Mouse (Mus musculus): ENCODE results near the gene Vat1. TPM values are rescaled to one million over a fixed set of nuclear protein-coding genes. Genes with fewer than 3 reads are reported as not detected.

The Vat1 gene
- polyA plus RNA-seq, 1 experiment, result 396 TPM

DNA sequence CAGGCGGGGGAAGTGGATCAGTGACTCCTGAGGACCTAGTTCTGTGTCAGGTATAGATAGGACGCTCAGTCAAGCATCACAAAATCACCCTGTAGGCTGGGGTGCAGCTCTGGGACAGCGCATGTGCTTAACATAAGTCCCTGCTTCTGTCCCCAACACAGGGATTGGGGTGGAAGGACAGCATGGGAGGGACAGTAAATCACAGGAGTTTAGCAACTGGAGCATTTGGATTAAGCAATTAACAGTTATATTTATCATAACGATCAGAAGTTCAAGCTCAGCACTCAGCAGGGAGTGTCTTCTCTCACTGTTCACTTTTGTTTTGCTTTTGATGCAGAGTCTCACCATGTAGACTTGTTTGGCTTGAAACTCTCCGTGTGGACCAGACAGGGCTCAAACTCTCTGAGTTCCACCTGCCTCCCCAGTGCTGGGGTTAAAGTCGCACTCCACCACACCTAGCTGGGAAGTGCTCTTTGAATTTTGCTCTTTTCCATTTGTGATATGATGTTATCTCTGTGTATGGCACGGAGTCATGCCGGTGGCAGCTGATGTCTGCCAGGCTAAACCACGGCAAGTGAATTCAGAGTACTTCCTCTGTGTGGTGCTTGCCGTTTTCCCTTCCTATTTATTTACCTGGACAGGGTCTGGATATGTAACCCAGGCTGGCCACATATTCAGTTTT, 13.8 kb downstream of the Vat1 start:
- TF ChIP-seq GATA1 (IDR thresholded peaks at IDR 0.05; ENCODE audit: low read length), result no peak

- TF ChIP-seq GATA1 (IDR thresholded peaks at IDR 0.05; ENCODE audit: low read length), result no peak
Measured at GRCm38 (mm10) chr11:101451536-101451935, 14.5 kb downstream of the Vat1 start.

GRCm38 (mm10) chr11:101450394-101450793, 15.6 kb downstream of the Vat1 start:
- no peak for TF ChIP-seq GATA1 (IDR thresholded peaks at IDR 0.05; ENCODE audit: low read length)

DNA sequence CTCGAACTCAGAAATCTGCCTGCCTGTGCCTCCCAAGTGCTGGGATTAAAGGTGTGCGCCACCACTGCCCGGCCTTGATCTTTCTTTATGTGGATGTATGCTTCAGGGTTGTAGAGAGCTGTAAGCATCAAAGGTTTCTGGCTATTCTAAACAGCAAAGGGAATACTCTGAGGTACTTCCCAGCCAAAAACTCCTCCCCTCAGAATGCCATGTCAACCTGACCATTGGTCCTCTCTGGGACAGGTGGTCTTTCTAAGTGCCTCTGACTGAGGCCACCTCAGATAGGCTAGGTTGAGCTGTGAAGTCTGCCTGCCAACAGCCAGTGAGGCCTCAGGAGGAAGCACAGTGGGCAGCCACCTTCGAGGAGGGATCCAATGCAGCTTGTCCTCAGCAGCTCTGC, 17.1 kb downstream of the Vat1 start:
- no peak for TF ChIP-seq GATA1 (IDR thresholded peaks at IDR 0.05; ENCODE audit: low read length)

DNA sequence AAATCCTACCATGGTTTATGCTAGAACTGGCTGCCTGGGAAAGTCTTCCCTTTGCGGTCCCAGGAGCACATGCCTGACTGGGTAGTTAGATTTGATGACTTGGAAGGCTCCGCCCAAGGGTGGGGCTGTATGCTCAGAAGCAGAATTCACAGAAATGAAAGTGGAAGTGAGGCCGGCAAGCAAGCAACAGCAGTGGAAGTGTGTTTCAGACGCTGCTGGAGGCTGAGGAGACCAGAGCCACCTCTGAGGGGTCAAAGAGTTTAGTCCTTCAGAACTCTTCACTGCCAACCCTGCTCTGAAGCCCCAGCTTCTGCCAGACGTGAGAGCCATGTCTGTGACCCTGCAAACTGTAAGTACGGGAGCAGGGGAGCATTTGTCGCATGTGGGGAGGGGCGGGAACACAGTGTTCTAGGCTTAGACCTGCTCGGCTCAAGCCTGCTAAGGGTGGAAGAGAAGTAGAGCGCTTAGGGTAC, 17.7 kb downstream of the Vat1 start, which contains the start of gene Ifi35:
TSS of gene Ifi35 (plus strand) at position 134 of the 473 bp plus-strand sequence.
- TF ChIP-seq GATA1 (IDR thresholded peaks at IDR 0.05; ENCODE audit: low read length), result no peak

DNA sequence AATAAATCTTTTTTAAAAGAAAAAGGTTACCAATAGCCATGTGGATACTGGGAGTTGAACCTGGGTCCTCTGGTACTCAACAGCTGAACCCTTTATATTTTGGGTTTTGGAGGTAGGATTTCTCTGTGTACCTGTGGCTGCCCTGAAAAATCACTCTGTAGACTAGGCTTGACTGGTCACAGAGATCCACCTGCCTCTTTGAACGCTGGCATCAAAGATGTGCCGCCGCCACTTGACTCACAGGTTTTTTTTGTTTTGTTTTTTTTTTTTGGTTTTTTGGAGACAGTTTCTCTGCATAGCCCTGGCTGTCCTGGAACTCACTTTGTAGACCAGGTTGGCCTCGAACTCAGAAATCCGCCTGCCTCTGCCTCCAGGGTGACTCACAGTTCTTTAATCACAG, 18.2 kb downstream of the Vat1 start:
- no peak for TF ChIP-seq GATA1 (IDR thresholded peaks at IDR 0.05; ENCODE audit: low read length)

DNA sequence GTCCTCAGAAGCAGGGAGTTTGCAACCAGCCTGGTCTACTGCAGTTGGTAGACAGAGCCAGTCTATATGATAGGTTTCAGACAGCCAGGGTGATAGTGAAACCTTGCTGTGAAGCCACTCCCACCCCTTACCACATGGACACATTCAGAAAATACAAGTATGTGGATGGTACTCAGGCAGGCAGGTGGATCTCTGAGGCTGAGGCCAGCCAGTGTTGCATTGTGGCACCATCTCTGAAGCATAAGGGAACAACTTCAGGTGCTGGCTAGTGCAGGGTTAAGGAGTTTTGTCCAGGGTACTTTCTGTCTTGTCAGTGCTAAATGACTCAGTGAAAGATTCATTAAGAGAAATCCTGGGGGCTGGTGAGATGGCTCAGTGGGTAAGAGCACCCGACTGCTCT, 19.7 kb downstream of the Vat1 start:
- TF ChIP-seq GATA1 (IDR thresholded peaks at IDR 0.05; ENCODE audit: low read length), result no peak

DNA sequence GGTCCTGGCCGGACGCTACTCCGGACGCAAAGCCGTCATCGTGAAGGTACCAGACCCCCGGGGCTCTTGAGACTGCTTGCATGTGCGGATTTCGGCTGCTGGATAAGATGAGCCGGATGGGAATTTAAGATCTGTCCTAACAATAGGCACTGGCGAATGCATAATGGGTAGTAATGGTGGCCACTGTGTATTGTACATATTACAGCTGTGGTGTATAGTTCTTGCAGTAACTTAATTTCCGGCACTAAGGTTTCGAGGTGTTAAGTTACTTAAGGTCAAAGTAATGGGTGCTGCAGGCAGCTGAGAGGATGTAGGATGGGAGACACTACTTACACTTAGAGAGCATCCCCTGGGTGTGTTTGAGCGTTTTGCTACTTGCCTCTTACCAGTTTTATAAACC, 23.3 kb downstream of the Vat1 start:
- no peak for TF ChIP-seq GATA1 (IDR thresholded peaks at IDR 0.05; ENCODE audit: low read length)

- no peak for TF ChIP-seq GATA1 (IDR thresholded peaks at IDR 0.05; ENCODE audit: low read length)
Measured at GRCm38 (mm10) chr11:101442127-101442693, 23.8 kb downstream of the Vat1 start, which contains the start of gene Rpl27. TSS of gene Rpl27 (plus strand) at chr11:101442298.

- no peak for TF ChIP-seq GATA1 (IDR thresholded peaks at IDR 0.05; ENCODE audit: low read length)
Measured at GRCm38 (mm10) chr11:101436916-101437315, 29.1 kb downstream of the Vat1 start.

DNA sequence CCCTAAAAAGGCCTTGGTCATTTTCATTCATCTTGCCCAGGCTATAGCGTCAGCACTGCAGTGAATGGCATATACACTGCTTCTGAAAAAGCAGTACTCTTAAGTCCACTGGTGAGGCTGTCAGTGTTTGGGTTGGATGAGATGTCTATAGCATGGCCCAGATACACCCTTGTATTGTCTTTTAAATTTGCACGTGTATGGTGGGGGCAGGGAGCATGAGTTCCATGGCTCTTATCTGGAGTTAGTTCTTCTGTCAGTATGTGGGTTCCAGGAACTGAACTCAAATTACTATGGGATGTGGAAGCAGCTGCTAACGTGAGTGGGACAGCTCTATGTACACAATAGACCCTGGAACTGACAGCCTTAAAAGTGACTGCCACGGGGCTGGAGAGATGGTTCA, 30.2 kb downstream of the Vat1 start:
- no peak for TF ChIP-seq GATA1 (IDR thresholded peaks at IDR 0.05; ENCODE audit: low read length)

DNA sequence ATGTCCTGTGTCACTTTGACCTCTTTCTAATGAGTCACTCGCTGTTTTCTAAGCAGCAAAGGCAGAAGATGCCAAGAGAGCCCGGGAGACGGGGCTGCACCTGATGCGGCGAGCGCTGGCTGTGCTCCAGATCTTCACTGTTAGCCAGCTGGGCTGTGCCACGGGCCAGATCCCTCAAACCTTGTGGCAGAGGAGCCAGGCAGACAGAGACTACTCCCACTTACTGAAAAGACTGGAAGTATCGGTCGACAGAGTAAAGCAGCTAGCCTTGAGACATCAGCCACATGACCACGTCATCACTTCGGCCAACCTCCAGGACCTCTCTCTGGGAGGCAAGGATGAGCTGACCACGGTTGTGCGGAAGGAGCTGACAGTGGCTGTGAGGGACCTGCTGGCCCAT, 32.6 kb downstream of the Vat1 start:
- no peak for TF ChIP-seq GATA1 (IDR thresholded peaks at IDR 0.05; ENCODE audit: low read length)

DNA sequence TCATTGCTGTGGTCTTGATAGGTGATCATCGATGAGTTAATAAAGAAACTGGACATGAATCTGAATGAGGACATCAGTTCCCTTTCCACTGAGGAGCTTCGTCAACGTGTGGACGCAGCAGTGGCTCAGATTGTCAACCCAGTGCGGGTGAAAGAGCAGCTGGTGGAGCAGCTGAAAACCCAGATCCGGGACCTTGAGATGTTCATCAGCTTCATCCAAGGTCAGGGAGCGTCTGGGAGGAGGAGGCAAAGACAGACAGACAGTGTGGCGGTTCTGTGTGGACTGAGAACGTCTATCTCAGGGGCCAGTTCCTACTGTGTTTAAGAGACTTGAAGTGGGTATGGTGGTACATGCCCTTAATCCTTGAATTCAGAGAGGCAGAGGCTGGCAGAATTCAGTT, 34.7 kb downstream of the Vat1 start:
- no peak for TF ChIP-seq GATA1 (IDR thresholded peaks at IDR 0.05; ENCODE audit: low read length)

- no peak for TF ChIP-seq GATA1 (IDR thresholded peaks at IDR 0.05; ENCODE audit: low read length)
Measured at GRCm38 (mm10) chr11:101426165-101426564, 39.9 kb downstream of the Vat1 start.

DNA sequence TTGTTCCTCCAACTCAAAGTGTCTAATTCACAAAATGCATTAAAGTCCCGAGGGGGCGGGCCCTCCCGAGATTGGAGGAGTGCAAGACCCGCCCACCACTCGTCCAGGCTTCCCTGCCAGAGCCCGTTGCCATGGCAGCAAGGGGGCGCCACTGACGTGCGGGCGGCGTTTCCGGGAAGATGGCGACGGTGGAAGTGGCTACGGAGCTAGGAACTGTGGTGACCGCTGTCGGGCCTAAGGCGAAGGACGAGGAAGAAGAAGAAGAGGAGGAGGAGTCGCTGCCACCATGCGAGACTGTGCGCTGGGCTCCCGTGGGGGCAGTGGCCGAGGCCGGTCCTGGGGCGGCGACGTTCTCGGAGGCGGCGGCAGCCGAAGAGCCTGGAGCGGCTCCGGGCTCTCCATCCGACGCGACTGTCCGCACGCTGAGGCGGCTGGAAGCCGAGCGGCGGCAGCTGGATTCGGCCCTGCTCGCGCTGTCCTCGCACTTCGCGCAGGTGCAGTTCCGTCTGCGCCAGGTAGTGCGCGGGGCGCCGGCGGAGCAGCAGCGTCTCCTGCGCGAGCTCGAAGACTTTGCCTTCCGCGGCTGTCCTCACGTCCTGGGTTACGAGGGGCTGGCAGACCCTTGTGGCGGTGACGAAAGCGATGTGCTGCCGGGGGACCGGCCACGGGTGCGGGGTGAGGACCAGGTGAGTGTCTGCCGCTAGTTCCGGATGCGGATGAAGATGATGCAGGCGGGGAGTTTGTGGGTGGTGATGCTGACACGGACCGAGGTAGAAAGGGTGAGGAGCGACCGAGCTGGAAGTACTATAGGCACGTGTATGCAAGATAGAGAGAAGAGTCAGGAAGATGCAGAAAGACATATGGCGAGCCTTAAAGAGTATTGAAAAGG, 40.9 kb downstream of the Vat1 start, which contains the start of the genes Rundc1 and Ptges3l:
TSS of gene Rundc1 (plus strand) at position 161 of the 889 bp plus-strand sequence.
TSS of gene Ptges3l (minus strand) at position 409 of the 889 bp plus-strand sequence.
- no peak for TF ChIP-seq GATA1 (IDR thresholded peaks at IDR 0.05; ENCODE audit: low read length)

All from G1E-ER4 (cell line).